Comparison of ENCODE assay signal across 35 mouse cellular contexts in the genomic region with DNA sequence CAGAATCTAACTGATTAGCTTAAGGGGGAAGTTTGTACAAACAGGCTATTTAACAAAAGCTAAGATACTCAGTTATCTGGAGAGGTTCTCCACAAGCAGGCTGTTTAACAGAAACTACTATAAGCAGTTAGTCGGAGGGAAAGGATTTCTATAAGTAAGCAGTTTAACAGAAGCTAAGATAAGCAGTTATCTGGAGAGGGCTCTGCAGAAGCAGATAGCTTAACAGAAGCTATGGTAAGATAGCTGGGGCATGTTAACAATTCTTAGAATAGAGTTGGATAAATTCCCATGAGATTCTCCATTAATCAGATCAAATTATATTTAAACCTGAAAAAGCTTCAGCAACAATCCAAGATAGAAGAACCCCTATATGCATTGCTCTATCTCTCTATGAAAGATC.
"Had no signal": no experiment of that assay in that cellular context is flagged by ENCODE, and none has a peak within 500 bp of the region (broad histone marks: within the 10 kb centered on the region; RNA-seq: fewer than 3 reads in every experiment).

No protein-coding gene starts in this region.

- H3K27me3 ChIP-seq: heart, embryonic 12.5 days; heart, embryonic 13.5 days; heart, embryonic 15.5 days; hindbrain, embryonic 12.5 days; hindbrain, embryonic 13.5 days; hindbrain, embryonic 15.5 days; intestine, embryonic 15.5 days; kidney, embryonic 15.5 days had no signal

- ATAC-seq: hindbrain, embryonic 16.5 days; hindbrain, postnatal 0 days; inflammation-experienced regulatory T-cells, adult 6 months; intestine, embryonic 15.5 days; intestine, embryonic 16.5 days; intestine, postnatal 0 days had no signal

- H3K27ac ChIP-seq: heart, embryonic 10.5 days; heart, embryonic 13.5 days; heart, embryonic 15.5 days; hindbrain, embryonic 10.5 days; hindbrain, embryonic 12.5 days; hindbrain, embryonic 13.5 days; hindbrain, embryonic 14.5 days; hindbrain, embryonic 15.5 days; hindbrain, postnatal 0 days; intestine, embryonic 15.5 days; kidney, embryonic 15.5 days; kidney, postnatal 0 days; layer of hippocampus, adult 2 months had no signal

- H3K4me2 ChIP-seq: heart, embryonic 11.5 days; heart, embryonic 12.5 days; heart, embryonic 13.5 days; heart, embryonic 15.5 days; hindbrain, embryonic 12.5 days; hindbrain, embryonic 13.5 days; hindbrain, embryonic 14.5 days; hindbrain, embryonic 15.5 days; intestine, embryonic 15.5 days; kidney, embryonic 15.5 days had no signal

- H3K4me3 ChIP-seq: heart, embryonic 10.5 days; heart, embryonic 12.5 days; heart, embryonic 13.5 days; heart, embryonic 15.5 days; hindbrain, embryonic 10.5 days; hindbrain, embryonic 12.5 days; hindbrain, embryonic 13.5 days; hindbrain, embryonic 15.5 days; intestine, embryonic 15.5 days; kidney, embryonic 15.5 days; layer of hippocampus, adult 2 months had no signal

- H3K36me3 ChIP-seq: heart, embryonic 10.5 days; heart, embryonic 12.5 days; heart, embryonic 13.5 days; heart, embryonic 15.5 days; hindbrain, embryonic 10.5 days; hindbrain, embryonic 12.5 days; hindbrain, embryonic 13.5 days; hindbrain, embryonic 15.5 days; intestine, embryonic 15.5 days; kidney, embryonic 15.5 days had no signal

- H3K9me3 ChIP-seq: heart, embryonic 10.5 days; heart, embryonic 12.5 days; heart, embryonic 13.5 days; heart, embryonic 15.5 days; hindbrain, embryonic 10.5 days; hindbrain, embryonic 12.5 days; hindbrain, embryonic 13.5 days; hindbrain, embryonic 15.5 days; intestine, embryonic 15.5 days; kidney, embryonic 15.5 days had no signal

- DNase-seq: heart, postnatal 10 days; heart, postnatal 14 days; heart, postnatal 36 days; heart, postnatal 4 days; kidney, adult 11 months; kidney, adult 18-20 months; kidney, adult 2 months; kidney, adult 8-10 months; kidney, adult 9 months; kidney, postnatal 10 days; kidney, postnatal 14 days; kidney, postnatal 25 days; kidney, postnatal 36 days; kidney, postnatal 4 days; layer of hippocampus, adult 9-11 months; layer of hippocampus, postnatal 36 days had no signal

- H3K4me1 ChIP-seq: heart, embryonic 10.5 days; heart, embryonic 12.5 days; heart, embryonic 13.5 days; heart, embryonic 15.5 days; hindbrain, embryonic 10.5 days; hindbrain, embryonic 12.5 days; hindbrain, embryonic 13.5 days; hindbrain, embryonic 15.5 days; intestine, embryonic 15.5 days; kidney, embryonic 15.5 days had no signal

- H3K9ac ChIP-seq: heart, embryonic 12.5 days; heart, embryonic 13.5 days; heart, embryonic 15.5 days; hindbrain, embryonic 12.5 days; hindbrain, embryonic 13.5 days; hindbrain, embryonic 14.5 days; hindbrain, embryonic 15.5 days; intestine, embryonic 15.5 days; kidney, embryonic 15.5 days had no signal
